Mouse (Mus musculus) gastrocnemius, adult 18-20 months (tissue): ENCODE data around the gene Lclat1. TPM values are rescaled to one million over a fixed set of nuclear protein-coding genes. Genes with fewer than 3 reads are reported as not detected.

Source experiments
- DNase-seq: peaks from one replicate; pipeline ENCODE4 v3.0.0; 2021; ENCODE audit warnings: low spot score
- long read RNA-seq, 2 experiments: library from polyadenylated mRNA; stranded (forward); transcript quantifications; one replicate each; pipeline ENCODE4 v2.0.0; 2021
- total RNA-seq, 2 experiments: library from RNA; stranded (reverse); gene quantifications; 2 replicates each; pipeline ENCODE4 v1.2.3; 2021

Gene Lclat1
- 10 to 100 TPM; 16.6 to 21.4 TPM for total RNA-seq
- long read RNA-seq, experiment 1, partial matches to known transcripts = 1 of 12 reads
- long read RNA-seq, experiment 1, other reads (novel, unspliced or antisense) = 11 of 12 reads
- long read RNA-seq, experiment 2, full-length matches to known transcripts = 2 of 10 reads
- long read RNA-seq, experiment 2, partial matches to known transcripts = 1 of 10 reads
- long read RNA-seq, experiment 2, other reads (novel, unspliced or antisense) = 7 of 10 reads

DNA sequence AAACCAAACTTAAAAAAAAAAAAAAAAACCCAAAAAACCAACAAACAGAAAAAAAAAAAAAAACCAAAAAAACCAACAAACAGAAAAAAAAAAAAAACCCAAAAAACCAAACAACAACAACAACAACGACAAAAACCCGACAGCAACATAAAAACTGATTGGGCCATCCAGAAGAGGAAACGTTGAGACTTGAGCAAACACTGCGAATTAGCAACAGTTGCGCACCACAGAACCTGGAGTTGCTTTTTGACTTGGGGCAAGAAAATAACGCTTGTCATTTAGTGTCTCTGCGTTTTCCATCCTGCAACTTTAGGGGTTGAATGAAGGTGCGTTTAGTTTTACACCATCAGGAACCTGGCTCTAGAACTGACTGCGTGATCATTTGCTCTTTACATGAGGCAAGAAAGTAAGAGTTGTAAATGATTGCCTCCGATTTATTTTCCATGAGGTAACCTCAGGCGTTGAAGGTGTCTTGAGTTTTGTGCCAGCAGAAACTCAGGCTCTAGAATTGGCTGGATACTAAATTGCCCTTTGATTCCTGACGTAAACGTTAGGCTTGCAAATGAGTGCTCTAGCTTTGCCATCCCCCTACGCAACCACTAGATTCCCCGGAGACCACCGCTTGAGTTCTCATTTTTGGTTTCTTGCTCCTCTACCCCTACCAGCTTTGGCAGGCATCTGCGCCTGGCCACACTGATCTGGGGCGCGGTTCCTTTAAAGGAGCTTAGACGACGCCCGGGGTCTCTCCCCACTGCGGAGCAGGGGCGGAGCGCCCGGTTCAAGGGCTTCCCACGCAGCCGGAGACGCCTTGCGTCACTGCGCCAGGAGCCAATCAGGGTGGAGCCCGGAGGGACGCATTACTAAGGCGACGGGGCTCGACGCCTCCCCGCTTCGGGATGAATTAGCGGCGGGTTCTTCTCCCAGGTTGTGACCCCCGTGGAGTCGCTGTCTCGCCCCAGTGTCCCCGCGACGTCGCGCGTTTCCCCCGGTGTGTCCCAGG, at the start of gene Lclat1:
Lclat1 (plus strand) TSS at position 828 of the 1,000 bp plus-strand sequence.
- DNase-seq = peak; percentile 95

GRCm38 (mm10) chr17:73058319-73058718, 49.5 kb upstream of the Lclat1 start:
- DNase-seq = no peak

GRCm38 (mm10) chr17:73060224-73060896, 47.4 kb upstream of the Lclat1 start:
- DNase-seq = no peak

DNA sequence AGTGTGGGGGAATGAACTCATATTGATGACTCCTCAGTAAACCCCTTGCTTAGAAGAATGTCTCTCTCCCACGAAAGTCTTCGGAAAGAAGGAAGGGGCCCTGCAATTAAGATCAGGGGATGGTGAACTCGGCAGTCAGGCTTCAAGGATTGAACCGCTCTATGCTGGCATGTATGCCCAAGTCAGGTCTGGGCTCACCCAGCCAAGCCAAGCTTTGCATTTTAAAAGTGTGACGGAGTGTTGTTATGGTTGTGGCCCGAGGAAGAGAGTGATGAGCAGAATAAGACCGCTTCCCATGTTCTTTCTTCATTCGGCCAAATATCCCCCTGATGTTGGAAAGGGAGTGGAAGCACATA, 46.9 kb upstream of the Lclat1 start:
- no peak for DNase-seq

GRCm38 (mm10) chr17:73062701-73063100, 45.1 kb upstream of the Lclat1 start:
- no peak for DNase-seq

DNA sequence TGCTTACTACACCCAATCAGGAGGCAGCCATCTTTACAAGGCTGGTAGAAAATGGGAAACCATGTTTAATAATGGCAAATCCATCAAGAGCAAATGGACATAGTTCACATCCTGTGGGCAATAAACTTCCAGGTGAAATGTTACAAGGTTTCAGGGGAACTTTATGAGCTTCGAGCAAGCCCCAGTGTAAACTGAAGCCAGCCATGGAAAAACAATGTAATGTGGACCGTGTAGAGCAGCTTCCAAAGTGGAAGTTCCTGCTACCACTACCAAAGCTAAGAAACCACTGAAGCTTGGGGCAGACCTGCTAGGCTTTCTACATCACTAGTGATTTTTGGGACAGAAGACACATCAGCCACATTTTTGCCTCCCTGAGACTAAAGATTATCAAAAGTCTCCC, 44.5 kb upstream of the Lclat1 start:
- DNase-seq = no peak

DNA sequence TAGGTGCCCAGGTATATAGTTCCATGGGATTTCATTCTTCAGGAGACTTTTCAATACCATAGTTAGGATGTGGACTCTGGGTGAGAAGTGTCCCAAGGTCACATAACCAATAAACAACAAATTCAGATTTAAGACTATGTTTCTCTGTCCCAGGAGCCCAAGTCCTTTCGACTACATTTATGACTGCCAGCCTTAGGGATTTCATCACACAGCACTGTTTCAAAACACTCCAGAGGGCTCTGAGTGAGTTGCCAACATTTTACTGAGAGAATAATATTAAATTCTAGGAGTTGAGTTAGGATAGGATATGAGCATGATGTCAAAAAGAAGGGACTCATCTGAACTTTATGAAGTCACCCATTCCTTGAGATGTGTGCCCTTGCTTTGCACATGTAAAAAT, 44.0 kb upstream of the Lclat1 start:
- DNase-seq = no peak

DNA sequence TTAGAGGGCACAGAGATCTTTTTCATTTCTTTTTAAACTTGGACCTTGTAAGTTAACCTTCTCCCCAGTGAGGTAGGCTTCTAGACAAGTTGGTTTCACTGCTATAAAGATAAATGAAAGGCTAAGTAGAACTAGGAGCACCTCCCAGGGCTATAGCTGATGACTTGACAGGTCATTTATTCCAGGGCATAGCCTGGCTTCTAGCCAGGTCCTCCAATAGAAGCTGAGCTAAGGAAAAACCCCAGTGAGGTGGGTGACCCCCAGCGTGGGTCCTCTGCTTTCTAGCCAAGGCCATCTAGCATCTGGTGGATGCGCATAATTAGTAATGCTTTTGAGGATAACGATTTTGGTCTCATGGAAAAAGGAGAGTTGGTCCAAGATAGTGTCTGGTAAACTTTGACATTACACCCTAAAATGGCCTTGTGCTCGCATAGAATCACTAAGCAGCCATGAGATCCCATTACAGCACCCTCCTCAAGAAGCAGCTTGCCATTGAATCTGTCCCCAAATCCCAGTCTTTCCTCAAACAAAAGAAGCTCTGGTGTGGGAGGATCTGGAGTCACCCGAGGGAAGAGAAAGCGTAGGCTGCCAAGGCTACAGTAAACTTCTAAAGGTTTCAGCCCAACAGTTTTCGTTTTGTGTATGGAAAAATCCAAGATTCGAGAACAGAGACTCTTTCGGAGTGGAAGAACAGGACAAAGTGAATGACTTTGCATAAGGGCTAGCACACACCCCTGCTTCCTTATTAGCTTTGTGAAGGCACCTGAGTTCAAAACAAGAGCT, 41.2 kb upstream of the Lclat1 start:
- DNase-seq = no peak

GRCm38 (mm10) chr17:73067423-73067822, 40.4 kb upstream of the Lclat1 start:
- DNase-seq = peak; percentile 7

DNA sequence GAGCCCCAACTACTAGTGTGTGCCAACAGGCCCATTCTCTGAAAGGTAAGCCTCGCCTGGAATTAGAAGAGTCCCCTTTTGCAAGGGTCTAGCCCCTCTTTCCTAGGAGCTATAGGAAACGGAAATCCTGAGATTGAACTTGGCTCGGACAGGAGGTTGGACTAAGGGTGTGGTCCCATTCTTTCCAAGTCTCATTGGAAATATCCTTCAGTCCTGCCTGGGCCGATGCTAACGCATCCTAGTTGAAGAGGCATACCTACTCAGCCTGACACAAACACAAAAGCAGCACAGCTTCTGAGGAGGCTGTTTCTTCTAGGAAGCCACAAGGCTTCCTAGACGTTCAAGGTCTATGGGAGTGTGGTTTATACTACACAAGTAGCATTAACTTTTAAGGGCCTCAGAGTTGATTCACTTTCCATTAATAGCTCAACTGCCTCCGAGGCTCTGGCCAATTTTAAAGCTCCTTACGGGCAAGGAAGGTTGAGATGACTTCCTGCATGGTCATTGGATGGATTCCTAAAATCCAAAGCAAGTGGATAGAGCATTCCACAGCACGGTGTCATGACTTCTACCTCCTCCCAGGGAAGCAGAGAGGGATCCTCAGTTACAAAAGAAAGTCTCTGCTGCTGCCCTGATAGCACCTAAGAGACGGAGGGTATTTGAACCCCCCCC, 39.3 kb upstream of the Lclat1 start:
- no peak for DNase-seq

DNA sequence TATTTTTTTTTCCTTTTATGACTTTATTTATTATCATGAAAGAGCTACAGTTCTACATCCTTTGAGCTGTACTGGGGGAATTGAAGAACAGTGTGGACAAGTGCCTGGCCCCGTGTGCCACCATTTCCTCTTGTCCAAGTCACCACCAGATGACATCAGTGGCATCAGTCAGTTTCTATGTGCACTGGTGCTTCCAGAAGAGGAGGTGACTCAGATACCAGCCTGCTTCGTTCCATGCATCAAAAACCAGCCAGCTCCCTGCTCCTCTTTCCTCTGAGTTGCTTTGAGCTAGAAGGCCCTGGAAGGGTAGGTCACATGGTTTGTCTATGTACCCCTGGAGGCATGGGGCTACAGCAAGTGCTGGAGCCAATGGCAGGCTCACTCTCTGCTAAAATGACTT, 37.3 kb upstream of the Lclat1 start:
- DNase-seq = no peak

DNA sequence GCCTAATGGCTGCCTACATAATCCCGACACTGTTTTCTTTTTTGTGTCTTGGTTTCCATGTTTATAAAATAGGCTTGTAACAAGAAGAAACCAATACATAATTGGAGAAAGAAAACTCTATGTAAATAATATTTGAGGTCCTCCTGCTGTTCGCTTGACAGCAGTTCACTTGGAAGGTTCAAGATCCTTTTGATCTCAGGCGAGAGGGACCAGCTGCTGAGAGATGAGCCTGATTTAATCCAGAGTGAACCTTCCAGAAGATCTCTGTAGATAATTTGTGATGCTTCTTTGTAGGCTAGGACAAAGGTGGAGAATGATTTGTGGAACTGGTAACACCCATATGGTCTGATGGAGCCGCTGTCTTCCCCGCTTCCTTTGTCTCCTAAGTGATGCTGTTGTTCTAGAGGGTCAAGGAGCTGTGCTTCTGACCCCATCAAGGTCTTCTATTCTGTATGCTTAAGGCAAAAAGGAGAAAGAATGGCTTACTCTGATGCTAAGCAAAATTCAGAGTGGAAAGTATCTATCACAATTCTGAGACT, 36.0 kb upstream of the Lclat1 start:
- DNase-seq = no peak

- DNase-seq = peak; percentile 50
Measured at GRCm38 (mm10) chr17:73072286-73072685, 35.5 kb upstream of the Lclat1 start.

DNA sequence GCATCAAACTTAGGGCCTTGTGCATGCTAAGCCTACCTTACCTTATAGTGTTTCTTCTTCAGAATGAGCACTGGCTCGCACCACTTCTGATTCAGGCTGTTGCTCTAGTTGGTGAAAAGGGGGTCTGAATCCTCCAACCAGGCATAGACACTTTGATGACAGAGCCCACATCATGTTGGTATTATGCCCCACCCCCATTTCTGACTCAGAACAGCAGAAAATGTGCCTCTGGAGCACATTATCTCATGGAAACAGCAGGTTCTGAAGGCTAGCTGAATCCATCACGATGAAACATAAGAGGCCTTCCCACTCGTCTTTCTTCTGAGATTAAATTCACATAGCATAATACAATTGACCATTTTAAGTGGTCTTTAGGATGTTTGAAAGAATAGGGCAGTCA, 33.2 kb upstream of the Lclat1 start:
- DNase-seq = no peak

- no peak for DNase-seq
Measured at GRCm38 (mm10) chr17:73075238-73075890, 32.4 kb upstream of the Lclat1 start.

- no peak for DNase-seq
Measured at GRCm38 (mm10) chr17:73077638-73078037, 30.1 kb upstream of the Lclat1 start.

- DNase-seq = no peak
Measured at GRCm38 (mm10) chr17:73081360-73082133, 26.2 kb upstream of the Lclat1 start.

DNA sequence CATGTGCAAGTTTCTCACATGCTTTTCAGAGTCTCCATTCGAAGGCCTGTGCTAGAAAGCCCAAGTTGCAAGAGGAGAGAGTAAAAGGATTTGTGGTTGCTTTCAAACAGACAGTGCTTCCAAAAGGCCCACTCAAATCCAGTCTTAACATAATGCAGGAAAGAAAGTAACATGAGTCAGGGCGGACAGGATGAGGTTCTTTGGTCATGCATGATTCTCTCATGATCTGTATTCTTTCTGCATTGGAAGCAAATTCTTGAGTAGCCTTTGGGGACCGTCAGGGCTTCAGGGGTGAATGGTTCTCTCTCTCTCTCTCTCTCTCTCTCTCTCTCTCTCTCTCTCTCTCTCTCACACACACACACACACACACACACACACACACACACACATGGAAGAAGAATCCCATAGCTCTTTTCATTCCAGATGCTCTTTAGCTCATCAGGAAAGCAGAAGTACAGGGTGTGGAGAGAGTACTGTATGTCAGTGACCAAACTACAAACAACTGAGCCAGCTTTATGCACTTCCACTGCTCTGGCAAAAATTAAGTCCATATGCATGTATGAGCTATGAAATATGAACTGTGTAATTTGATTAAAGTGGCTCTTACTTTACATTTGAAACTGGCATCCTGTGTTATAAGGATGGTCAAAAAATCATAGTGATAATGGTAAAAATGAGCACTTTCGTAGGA, 25.1 kb upstream of the Lclat1 start:
- no peak for DNase-seq
